Mouse (Mus musculus): ENCODE results near the gene Gm21149.
"Not testable (repeated sequence)": the region's sequence is repeated elsewhere in the genome, so short reads cannot be mapped to it uniquely, and the experiment has no call there.

The Gm21149 gene

GRCm38 (mm10) chr5:15476423-15476822 is at the start of gene Gm21149:
Gene Gm21149 (minus strand): TSS chr5:15476523.
- DNase-seq, result not testable (repeated sequence)

- not testable (repeated sequence) for DNase-seq
Observed at GRCm38 (mm10) chr5:15522470-15522869, 46.1 kb upstream of the Gm21149 start.

GRCm38 (mm10) chr5:15522028-15522427 is 45.7 kb upstream of the Gm21149 start:
- not testable (repeated sequence) for DNase-seq

- DNase-seq, result not testable (repeated sequence)
Observed at GRCm38 (mm10) chr5:15520418-15520817, 44.1 kb upstream of the Gm21149 start.

- DNase-seq, result not testable (repeated sequence)
Observed at GRCm38 (mm10) chr5:15517150-15517549, 40.8 kb upstream of the Gm21149 start.

- DNase-seq, result not testable (repeated sequence)
Observed at GRCm38 (mm10) chr5:15512236-15512635, 35.9 kb upstream of the Gm21149 start.

- not testable (repeated sequence) for DNase-seq
Observed at GRCm38 (mm10) chr5:15509911-15510310, 33.6 kb upstream of the Gm21149 start.

GRCm38 (mm10) chr5:15508460-15509451 is 32.4 kb upstream of the Gm21149 start:
- DNase-seq, result not testable (repeated sequence)

- DNase-seq, result not testable (repeated sequence)
Observed at GRCm38 (mm10) chr5:15507757-15508459, 31.6 kb upstream of the Gm21149 start.

- DNase-seq, result no peak
Observed at GRCm38 (mm10) chr5:15507309-15507619, 30.9 kb upstream of the Gm21149 start.

GRCm38 (mm10) chr5:15506575-15507308 is 30.4 kb upstream of the Gm21149 start:
- DNase-seq, result no peak

GRCm38 (mm10) chr5:15498774-15499400 is 22.6 kb upstream of the Gm21149 start:
- peak; percentile 5 to 8 for DNase-seq

- not testable (repeated sequence) for DNase-seq
Observed at GRCm38 (mm10) chr5:15498350-15498749, 22.0 kb upstream of the Gm21149 start.

- DNase-seq, result not testable (repeated sequence)
Observed at GRCm38 (mm10) chr5:15490934-15491333, 14.6 kb upstream of the Gm21149 start.

- DNase-seq, result no peak
Observed at GRCm38 (mm10) chr5:15488743-15489142, 12.4 kb upstream of the Gm21149 start.

GRCm38 (mm10) chr5:15484616-15485015 is 8.3 kb upstream of the Gm21149 start:
- not testable (repeated sequence) for DNase-seq

- DNase-seq, result not testable (repeated sequence)
Observed at GRCm38 (mm10) chr5:15483576-15483975, 7.3 kb upstream of the Gm21149 start.

GRCm38 (mm10) chr5:15482815-15483214 is 6.5 kb upstream of the Gm21149 start:
- DNase-seq, result peak in 1 of 2 experiments; percentile 5

- not testable (repeated sequence) for DNase-seq
Observed at GRCm38 (mm10) chr5:15470141-15470540, 6.2 kb downstream of the Gm21149 start.

- not testable (repeated sequence) for DNase-seq
Observed at GRCm38 (mm10) chr5:15467768-15468167, 8.6 kb downstream of the Gm21149 start.

- not testable (repeated sequence) for DNase-seq
Observed at GRCm38 (mm10) chr5:15466218-15466617, 10.1 kb downstream of the Gm21149 start.

- peak in 1 of 2 experiments; percentile 3 for DNase-seq
Observed at GRCm38 (mm10) chr5:15463561-15463960, 12.8 kb downstream of the Gm21149 start.
